Mouse (Mus musculus): ENCODE measurements around the gene Cidec.

DNA sequence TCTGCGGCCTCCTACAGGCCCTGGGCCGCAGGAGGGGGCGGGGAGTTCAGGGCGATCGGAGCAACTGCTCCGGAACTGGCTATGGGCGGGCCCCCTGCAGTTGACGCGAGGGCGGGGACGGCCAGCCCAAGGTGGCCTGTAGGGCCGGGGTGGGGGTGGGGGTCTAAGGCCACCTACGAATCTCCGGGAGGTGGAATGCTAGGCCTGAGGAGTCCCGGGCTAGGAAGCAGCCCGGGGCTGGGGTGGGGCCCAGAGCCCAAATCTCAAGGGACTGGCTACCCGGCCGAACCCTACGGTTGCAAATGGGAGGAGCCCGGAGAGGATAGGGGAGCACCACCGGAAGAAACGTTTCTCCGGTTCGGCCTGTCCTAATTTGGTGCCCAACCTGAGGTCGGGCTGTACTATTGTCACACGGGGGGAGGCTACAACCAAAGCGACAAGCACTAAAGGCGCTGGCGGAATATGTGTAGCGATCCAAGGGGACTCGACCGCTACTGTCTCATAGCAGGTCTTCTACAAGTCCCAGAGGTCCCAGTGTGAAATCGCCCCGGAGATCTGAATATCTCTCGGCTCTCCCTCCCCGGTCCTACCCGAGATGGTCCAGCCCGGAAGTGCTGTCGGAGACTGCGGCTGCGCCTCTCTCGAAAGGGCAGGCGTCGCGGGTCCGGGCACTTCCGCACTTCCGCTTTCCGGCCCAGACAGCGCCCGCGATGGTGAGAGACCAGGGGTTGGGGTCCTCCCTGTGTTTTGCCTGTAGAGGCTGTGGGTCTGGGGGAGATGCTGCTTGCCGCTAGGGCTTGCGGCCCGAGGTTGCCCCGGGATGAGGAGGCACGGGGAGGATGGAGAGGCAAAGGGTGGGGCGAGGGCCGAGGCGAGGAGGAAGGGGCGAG lies 57.8 kb downstream of the Cidec start, which contains the start of the genes Tada3 and Arpc4:
- TF ChIP-seq CTCF (conservative IDR thresholded peaks at IDR 0.05; ENCODE audit: low read length) (no peak), NANOG (IDR thresholded peaks at IDR 0.05; ENCODE audit: borderline replicate concordance, low read length) (no peak)
